Mouse (Mus musculus) thymus, adult 2 months (tissue): ENCODE results near the gene Hoxa9. TPM values are rescaled to one million over a fixed set of nuclear protein-coding genes. Genes with fewer than 3 reads are reported as not detected.

Experiments
- DNase-seq: peaks from one replicate; pipeline ENCODE4 v3.0.0; 2021
- H3K27ac ChIP-seq: fragments of 200-500 bp; 2 replicates; pipeline ENCODE4 v1.5.1; 2012; ENCODE audit warnings: low read length, control low read depth; ENCODE audit not compliant: control insufficient read depth, insufficient read depth
- H3K27me3 ChIP-seq: fragments of 200-500 bp; 2 replicates; pipeline ENCODE4 v1.6.1; 2012; ENCODE audit warnings: mild to moderate bottlenecking, low read length, moderate library complexity, mixed read lengths; ENCODE audit not compliant: control insufficient read depth, insufficient read depth
- H3K36me3 ChIP-seq: fragments of 200-500 bp; 2 replicates; pipeline ENCODE4 v1.6.1; 2012; ENCODE audit warnings: mild to moderate bottlenecking, low read length, moderate library complexity; ENCODE audit not compliant: control insufficient read depth, insufficient read depth
- H3K4me1 ChIP-seq: fragments of 200-500 bp; replicated peaks from 2 replicates; pipeline ENCODE4 v1.6.1; 2012; ENCODE audit warnings: low read length; ENCODE audit not compliant: control insufficient read depth, insufficient read depth
- H3K4me3 ChIP-seq: fragments of 200-500 bp; 2 replicates; pipeline ENCODE4 v1.5.1; 2012; ENCODE audit warnings: mild to moderate bottlenecking, low read length, control low read depth, moderate library complexity; ENCODE audit not compliant: control insufficient read depth, insufficient read depth
- CTCF ChIP-seq: fragments of 200-500 bp; IDR thresholded peaks from 2 replicates; pipeline ENCODE4 v1.5.1; 2012; ENCODE audit warnings: mild to moderate bottlenecking, control low read depth, low read length, moderate library complexity, borderline replicate concordance; ENCODE audit not compliant: control insufficient read depth, poor library complexity, insufficient read depth; ENCODE audit errors: extremely low read depth
- POLR2A ChIP-seq: fragments of 200-500 bp; IDR thresholded peaks from 2 replicates; pipeline ENCODE4 v1.6.1; 2012; ENCODE audit warnings: mild to moderate bottlenecking, low read length, control low read depth, moderate library complexity; ENCODE audit not compliant: control insufficient read depth, poor library complexity, insufficient read depth; ENCODE audit errors: extremely low read depth
- WGBS: fragments of 180-500 bp; shearing (Covaris S2); methylation state at CpG from one replicate; pipeline ENCODE4 v1.1.7; 2018; 5-methylcytosine and 5-hydroxymethylcytosine counted together
- polyA plus RNA-seq: library from polyadenylated mRNA; depleted of rRNA; stranded (reverse); fragments of >200 nt; gene quantifications from 2 replicates; pipeline ENCODE4 v1.2.3, GENCODE M21; 2012; rRNA removed

Gene Hoxa9
- polyA plus RNA-seq, 1 experiment = 0.26 TPM

DNA sequence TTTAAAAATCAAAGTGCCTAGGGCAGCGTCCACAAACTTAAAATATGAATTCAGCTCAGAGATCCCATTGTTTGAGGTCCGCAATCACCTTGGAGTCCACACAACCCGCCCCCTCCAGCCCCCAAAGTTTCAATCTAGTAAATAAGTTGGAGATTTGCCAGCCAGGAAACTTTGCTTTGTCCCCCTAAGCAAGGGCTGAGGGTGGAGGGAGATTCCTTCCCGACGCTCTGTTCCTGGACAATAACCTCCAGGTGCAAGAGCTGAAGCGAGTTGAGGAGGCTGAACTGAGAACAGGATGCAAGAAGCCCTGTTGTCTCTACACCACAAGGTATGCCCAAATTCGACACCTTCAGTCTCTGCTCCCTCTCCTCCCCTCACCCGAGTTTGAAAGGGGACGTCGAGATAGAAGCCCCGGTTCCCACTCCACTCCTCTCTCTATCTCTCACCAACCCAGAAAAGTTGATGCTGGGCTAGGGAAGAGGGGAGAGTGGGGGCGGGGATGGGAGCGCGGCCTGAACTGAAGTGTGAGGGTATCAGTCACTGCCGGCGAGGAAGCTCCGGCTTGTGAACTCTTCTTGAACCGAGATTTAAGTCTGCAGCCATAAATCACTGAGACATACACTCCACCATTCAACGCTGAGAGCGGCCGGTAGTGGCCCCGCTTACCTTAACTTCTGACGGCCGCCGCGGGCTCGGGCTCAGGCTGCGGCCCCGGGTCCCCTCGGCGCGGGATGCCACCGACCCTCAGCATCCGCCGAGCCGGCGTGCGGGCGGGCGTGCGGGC is 55.7 kb downstream of the Hoxa9 start:
- H3K27ac ChIP-seq = no peak overlapping the region
- 86% methylated on average over 41 of the region's 41 CpGs for WGBS
- no peak for DNase-seq
- no peak for TF ChIP-seq POLR2A
- TF ChIP-seq CTCF = no peak
- H3K36me3 ChIP-seq = no peaks in the 10 kb centered on the region
- no peaks in the 10 kb centered on the region for H3K4me1 ChIP-seq
- no peak overlapping the region for H3K4me3 ChIP-seq
- H3K27me3 ChIP-seq = no peaks in the 10 kb centered on the region

DNA sequence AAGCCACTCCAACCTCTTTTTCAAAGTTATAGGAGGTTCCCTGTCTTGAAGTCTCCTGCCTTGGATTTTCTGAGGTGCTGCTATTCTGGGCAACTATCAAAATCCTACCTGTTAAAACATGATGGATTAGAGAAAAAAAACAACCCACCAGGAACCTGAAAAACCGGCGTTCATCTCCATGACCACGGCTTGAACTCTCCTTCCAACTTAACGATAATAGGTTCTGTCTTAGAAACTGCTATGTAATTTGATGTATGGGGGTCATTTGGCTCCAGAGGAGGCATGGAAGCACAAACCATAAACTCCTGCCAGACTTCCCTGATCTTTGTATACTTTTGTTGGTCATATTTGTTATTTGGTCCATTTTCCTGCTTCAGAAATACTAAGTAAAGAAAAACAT is 57.2 kb downstream of the Hoxa9 start:
- no peaks in the 10 kb centered on the region for H3K27me3 ChIP-seq

More for the DNA sequence above, 57.2 kb downstream of the Hoxa9 start:
- no peak overlapping the region for H3K4me3 ChIP-seq
- no peaks in the 10 kb centered on the region for H3K36me3 ChIP-seq
- H3K27ac ChIP-seq = no peak overlapping the region
- no peaks in the 10 kb centered on the region for H3K4me1 ChIP-seq
- no peak for TF ChIP-seq POLR2A
- no peak for TF ChIP-seq CTCF
- DNase-seq = no peak
- WGBS = 89% methylated on average over 4 of the region's 4 CpGs

Other genes starting within 250 kb of the Hoxa9 start
- 5.8 and 8.9 TPM in 2 replicates for gene Skap2, start 218.5 kb downstream of the Hoxa9 start, polyA plus RNA-seq
- 0.43 and 0.63 TPM in 2 replicates for gene Hoxa1, start 72.8 kb downstream of the Hoxa9 start, polyA plus RNA-seq
- gene Hoxa2, start 66.3 kb downstream of the Hoxa9 start, polyA plus RNA-seq = 0.85 and 1.4 TPM in 2 replicates
- gene 5730596B20Rik, start 53.6 kb downstream of the Hoxa9 start, polyA plus RNA-seq = 0.04 TPM in 1 of 2 replicates, not detected in the other
- 1.2 and 1.5 TPM in 2 replicates for gene Hoxa4, start 39.3 kb downstream of the Hoxa9 start, polyA plus RNA-seq
- gene Hoxa5, start 26.5 kb downstream of the Hoxa9 start, polyA plus RNA-seq = 1.1 and 1.5 TPM in 2 replicates
- 0.39 and 0.46 TPM in 2 replicates for gene Hoxa6, start 22.4 kb downstream of the Hoxa9 start, polyA plus RNA-seq
- 3.5 and 3.6 TPM in 2 replicates for gene Hoxa3, start 17.8 kb downstream of the Hoxa9 start, polyA plus RNA-seq
- 0.24 and 0.26 TPM in 2 replicates for gene Gm28308, start 17.8 kb downstream of the Hoxa9 start, polyA plus RNA-seq
- gene Hoxa7, start 9.2 kb downstream of the Hoxa9 start, polyA plus RNA-seq = 2.5 and 3.4 TPM in 2 replicates
- gene Hoxa10, start 9.8 kb upstream of the Hoxa9 start, polyA plus RNA-seq = not detected in 2 replicates
- not detected in 2 replicates for gene Hoxa11, start 14.7 kb upstream of the Hoxa9 start, polyA plus RNA-seq
- not detected in 2 replicates for gene Hoxa13, start 29.8 kb upstream of the Hoxa9 start, polyA plus RNA-seq
- gene Evx1, start 82.4 kb upstream of the Hoxa9 start, polyA plus RNA-seq = not detected in 2 replicates